Mouse (Mus musculus): ENCODE data around the gene Macrod2.

Macrod2 gene

GRCm38 (mm10) chr2:141831515-141831914 is 1436.4 kb downstream of the Macrod2 start:
- DNase-seq (ENCODE audit: low spot score in 2 of 2) = no peak

- DNase-seq (ENCODE audit: low spot score in 2 of 2) = no peak
Observed at GRCm38 (mm10) chr2:141834156-141834782, 1439.2 kb downstream of the Macrod2 start.

- no peak for DNase-seq (ENCODE audit: low spot score in 2 of 2)
Observed at GRCm38 (mm10) chr2:141844408-141845175, 1449.5 kb downstream of the Macrod2 start.

GRCm38 (mm10) chr2:141859220-141859619 is 1464.1 kb downstream of the Macrod2 start:
- peak in 1 of 2 experiments; percentile 61 for DNase-seq (ENCODE audit: low spot score in 2 of 2)

- no peak for DNase-seq (ENCODE audit: low spot score in 2 of 2)
Observed at GRCm38 (mm10) chr2:141861679-141862268, 1466.7 kb downstream of the Macrod2 start.

- DNase-seq (ENCODE audit: low spot score in 2 of 2) = no peak
Observed at GRCm38 (mm10) chr2:141862531-141863265, 1467.6 kb downstream of the Macrod2 start.

GRCm38 (mm10) chr2:141863628-141864165 is 1468.6 kb downstream of the Macrod2 start:
- no peak for DNase-seq (ENCODE audit: low spot score in 2 of 2)

GRCm38 (mm10) chr2:141870930-141871329 is 1475.8 kb downstream of the Macrod2 start:
- DNase-seq (ENCODE audit: low spot score in 2 of 2) = no peak

- DNase-seq (ENCODE audit: low spot score in 2 of 2) = no peak
Observed at GRCm38 (mm10) chr2:141876155-141876851, 1481.2 kb downstream of the Macrod2 start.

- DNase-seq (ENCODE audit: low spot score in 2 of 2) = no peak
Observed at GRCm38 (mm10) chr2:141876958-141877357, 1481.8 kb downstream of the Macrod2 start.

- DNase-seq (ENCODE audit: low spot score in 2 of 2) = no peak
Observed at GRCm38 (mm10) chr2:141878473-141878872, 1483.4 kb downstream of the Macrod2 start.

- no peak for DNase-seq (ENCODE audit: low spot score in 2 of 2)
Observed at GRCm38 (mm10) chr2:141879711-141880110, 1484.6 kb downstream of the Macrod2 start.

GRCm38 (mm10) chr2:141886694-141887474 is 1491.8 kb downstream of the Macrod2 start:
- DNase-seq (ENCODE audit: low spot score in 2 of 2) = no peak

- no peak for DNase-seq (ENCODE audit: low spot score in 2 of 2)
Observed at GRCm38 (mm10) chr2:141889497-141889896, 1494.4 kb downstream of the Macrod2 start.

- DNase-seq (ENCODE audit: low spot score in 2 of 2) = no peak
Observed at GRCm38 (mm10) chr2:141897951-141898350, 1502.8 kb downstream of the Macrod2 start.

- no peak for DNase-seq (ENCODE audit: low spot score in 2 of 2)
Observed at GRCm38 (mm10) chr2:141911831-141912447, 1516.8 kb downstream of the Macrod2 start.

GRCm38 (mm10) chr2:141913486-141913885 is 1518.4 kb downstream of the Macrod2 start:
- DNase-seq (ENCODE audit: low spot score in 2 of 2) = no peak

- DNase-seq (ENCODE audit: low spot score in 2 of 2) = no peak
Observed at GRCm38 (mm10) chr2:141913894-141914293, 1518.8 kb downstream of the Macrod2 start.

GRCm38 (mm10) chr2:141920377-141920992 is 1525.4 kb downstream of the Macrod2 start:
- DNase-seq (ENCODE audit: low spot score in 2 of 2) = no peak

Measured in urinary bladder, postnatal 4 days (tissue).